Mouse (Mus musculus): Measurements from ENCODE around the gene Tnfaip3.
A peak's percentile ranks its signal among the peaks of the same experiment; 100 is the strongest.

Tnfaip3 gene

GRCm38 (mm10) chr10:19015257-19015862 lies at the start of gene Tnfaip3:
Gene Tnfaip3 (minus strand): TSS chr10:19015657.
- DNase-seq (ENCODE audit: low spot score), result peak; percentile 96

- DNase-seq (ENCODE audit: low spot score), result no peak
Observed at GRCm38 (mm10) chr10:19064651-19065601, 49.5 kb upstream of the Tnfaip3 start.

GRCm38 (mm10) chr10:19063670-19064069 lies 48.2 kb upstream of the Tnfaip3 start:
- no peak for DNase-seq (ENCODE audit: low spot score)

- no peak for DNase-seq (ENCODE audit: low spot score)
Observed at GRCm38 (mm10) chr10:19063208-19063607, 47.8 kb upstream of the Tnfaip3 start.

- no peak for DNase-seq (ENCODE audit: low spot score)
Observed at GRCm38 (mm10) chr10:19062098-19062905, 46.8 kb upstream of the Tnfaip3 start.

- DNase-seq (ENCODE audit: low spot score), result no peak
Observed at GRCm38 (mm10) chr10:19061201-19061600, 45.7 kb upstream of the Tnfaip3 start.

- DNase-seq (ENCODE audit: low spot score), result no peak
Observed at GRCm38 (mm10) chr10:19053524-19053923, 38.1 kb upstream of the Tnfaip3 start.

GRCm38 (mm10) chr10:19045986-19046385 lies 30.5 kb upstream of the Tnfaip3 start:
- DNase-seq (ENCODE audit: low spot score), result no peak

GRCm38 (mm10) chr10:19044765-19045516 lies 29.5 kb upstream of the Tnfaip3 start:
- DNase-seq (ENCODE audit: low spot score), result no peak

- DNase-seq (ENCODE audit: low spot score), result no peak
Observed at GRCm38 (mm10) chr10:19043529-19044262, 28.2 kb upstream of the Tnfaip3 start.

GRCm38 (mm10) chr10:19040147-19040546 lies 24.7 kb upstream of the Tnfaip3 start:
- DNase-seq (ENCODE audit: low spot score), result no peak

- no peak for DNase-seq (ENCODE audit: low spot score)
Observed at GRCm38 (mm10) chr10:19034764-19035163, 19.3 kb upstream of the Tnfaip3 start.

GRCm38 (mm10) chr10:19033696-19034095 lies 18.2 kb upstream of the Tnfaip3 start:
- no peak for DNase-seq (ENCODE audit: low spot score)

GRCm38 (mm10) chr10:19031875-19032274 lies 16.4 kb upstream of the Tnfaip3 start:
- no peak for DNase-seq (ENCODE audit: low spot score)

GRCm38 (mm10) chr10:19030628-19031027 lies 15.2 kb upstream of the Tnfaip3 start:
- DNase-seq (ENCODE audit: low spot score), result no peak

GRCm38 (mm10) chr10:19026710-19027109 lies 11.3 kb upstream of the Tnfaip3 start:
- DNase-seq (ENCODE audit: low spot score), result no peak

- DNase-seq (ENCODE audit: low spot score), result no peak
Observed at GRCm38 (mm10) chr10:19024353-19024752, 8.9 kb upstream of the Tnfaip3 start.

- no peak for DNase-seq (ENCODE audit: low spot score)
Observed at GRCm38 (mm10) chr10:19023622-19024326, 8.3 kb upstream of the Tnfaip3 start.

GRCm38 (mm10) chr10:19022272-19022671 lies 6.8 kb upstream of the Tnfaip3 start:
- no peak for DNase-seq (ENCODE audit: low spot score)

- no peak for DNase-seq (ENCODE audit: low spot score)
Observed at GRCm38 (mm10) chr10:19016823-19017471, 1.5 kb upstream of the Tnfaip3 start.
